Mouse (Mus musculus): ENCODE results near the gene Olfr1287.

The Olfr1287 gene

GRCm38 (mm10) chr2:111448842-111449241, at the start of gene Olfr1287:
Olfr1287 (plus strand) TSS chr2:111449142.
- DNase-seq (ENCODE audit: low read depth in 2 of 2, low spot score in 2 of 2) = no peak

GRCm38 (mm10) chr2:111422931-111423330, 26.0 kb upstream of the Olfr1287 start, which contains the start of gene Olfr1286:
Olfr1286 (minus strand) TSS chr2:111423115.
- no peak for DNase-seq (ENCODE audit: low read depth in 2 of 2, low spot score in 2 of 2)

GRCm38 (mm10) chr2:111473801-111474200, 24.9 kb downstream of the Olfr1287 start, which contains the start of gene Olfr1288:
Olfr1288 (plus strand) TSS chr2:111474101.
- DNase-seq (ENCODE audit: low read depth in 2 of 2, low spot score in 2 of 2) = no peak

- no peak for DNase-seq (ENCODE audit: low read depth in 2 of 2, low spot score in 2 of 2)
Observed at GRCm38 (mm10) chr2:111480519-111480918, 31.6 kb downstream of the Olfr1287 start, which contains the start of gene Olfr1289. Olfr1289 (plus strand) TSS chr2:111480819.

- DNase-seq (ENCODE audit: low read depth in 2 of 2, low spot score in 2 of 2) = no peak
Observed at GRCm38 (mm10) chr2:111493729-111494128, 44.8 kb downstream of the Olfr1287 start, which contains the start of gene Olfr1290. Olfr1290 (minus strand) TSS chr2:111493829.

GRCm38 (mm10) chr2:111496880-111497279, 47.9 kb downstream of the Olfr1287 start, which contains the start of gene Olfr1291-ps1:
Olfr1291-ps1 (plus strand) TSS chr2:111497180.
- no peak for DNase-seq (ENCODE audit: low read depth in 2 of 2, low spot score in 2 of 2)

Data from CD8-positive naive resting alpha-beta T cell, adult 2 months (primary cell).